Mouse (Mus musculus): ENCODE measurements at regions not wholly inside any gene's neighbourhood (a gene's known extent, or its start where the extent isn't known, plus 50 kb on each side); places are given as distances from the start of the nearest gene placed in this dataset.

DNA sequence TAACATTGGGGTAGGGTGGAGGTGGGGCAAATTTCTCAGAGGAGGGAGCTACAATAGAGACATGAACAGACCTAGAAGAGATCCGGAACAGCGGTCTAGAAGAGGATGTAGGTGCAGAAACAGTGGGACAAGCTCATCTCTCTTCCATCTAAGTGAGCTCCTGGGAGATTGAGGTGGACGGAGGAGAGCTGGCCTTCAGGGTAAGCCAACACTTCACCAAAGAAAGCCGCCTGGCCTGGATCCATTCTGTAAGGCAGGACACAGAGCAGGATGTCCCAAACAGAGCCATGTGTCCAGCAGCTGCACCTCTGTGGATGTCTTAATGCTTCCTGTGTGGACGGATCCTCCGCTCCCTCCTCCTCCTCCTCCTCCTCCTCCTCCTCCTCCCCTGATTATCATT, 173.0 kb downstream of the Rab11fip4 start:
- no peak for DNase-seq (ENCODE audit: low read depth)

DNA sequence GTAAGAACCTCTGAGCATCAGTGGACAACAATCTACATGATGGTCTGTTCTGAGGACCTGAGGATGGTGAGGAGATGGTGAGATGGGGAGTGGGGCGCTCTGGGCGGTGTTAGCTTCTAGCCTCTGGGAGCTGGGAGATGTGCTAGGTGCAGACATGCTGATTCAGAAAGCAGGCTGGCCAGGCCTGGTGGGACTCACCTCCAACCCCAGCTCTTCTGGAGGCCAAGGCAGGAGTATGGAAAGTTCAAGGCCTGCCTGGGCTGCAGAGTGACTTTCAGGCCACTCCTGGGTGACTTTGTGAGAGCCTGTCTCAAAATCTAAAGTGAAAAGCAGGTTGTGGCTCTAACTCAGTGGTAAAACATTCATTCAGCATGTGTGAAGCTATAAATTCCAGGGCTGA, 171.6 kb downstream of the Rab11fip4 start:
- DNase-seq (ENCODE audit: low read depth) = no peak

DNA sequence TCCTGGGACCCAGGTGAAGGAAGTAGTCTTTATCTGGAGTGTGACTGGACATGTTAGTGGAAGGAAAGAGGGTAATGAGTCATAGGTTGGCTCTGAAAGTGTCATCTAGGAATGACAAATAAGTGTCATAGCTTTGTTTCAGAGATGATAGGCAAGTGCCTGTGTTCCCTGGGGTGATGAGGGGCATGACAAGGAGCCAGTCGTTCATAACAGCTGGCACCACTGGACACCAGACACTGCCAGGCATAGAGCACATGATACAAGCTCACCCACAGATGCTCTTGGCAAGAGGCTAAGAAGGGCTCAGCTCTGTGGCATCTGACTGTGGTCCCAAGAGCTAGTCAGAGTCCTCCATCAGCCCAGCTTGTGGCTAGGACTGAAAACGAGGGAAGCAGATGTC, 171.0 kb downstream of the Rab11fip4 start:
- no peak for DNase-seq (ENCODE audit: low read depth)

DNA sequence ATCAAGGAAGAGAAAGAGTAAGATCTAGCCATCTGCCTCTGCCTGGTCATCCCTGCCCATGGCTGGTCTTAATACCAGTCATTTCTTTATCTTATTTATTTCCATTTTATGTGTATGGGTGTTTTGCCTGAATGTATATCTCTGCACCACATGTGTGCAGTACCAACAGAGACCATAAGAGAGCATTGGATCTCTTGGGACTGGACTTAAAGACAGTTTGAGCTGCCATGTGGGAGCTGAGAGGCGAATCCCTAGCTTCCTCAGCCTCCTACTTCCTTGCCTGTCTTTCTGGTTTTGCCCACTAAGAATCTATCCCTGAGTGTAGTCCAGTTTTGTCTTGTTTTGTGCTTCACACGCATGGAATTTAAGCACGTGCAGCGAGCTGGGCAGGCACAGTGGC, 169.5 kb downstream of the Rab11fip4 start:
- DNase-seq (ENCODE audit: low read depth) = no peak

DNA sequence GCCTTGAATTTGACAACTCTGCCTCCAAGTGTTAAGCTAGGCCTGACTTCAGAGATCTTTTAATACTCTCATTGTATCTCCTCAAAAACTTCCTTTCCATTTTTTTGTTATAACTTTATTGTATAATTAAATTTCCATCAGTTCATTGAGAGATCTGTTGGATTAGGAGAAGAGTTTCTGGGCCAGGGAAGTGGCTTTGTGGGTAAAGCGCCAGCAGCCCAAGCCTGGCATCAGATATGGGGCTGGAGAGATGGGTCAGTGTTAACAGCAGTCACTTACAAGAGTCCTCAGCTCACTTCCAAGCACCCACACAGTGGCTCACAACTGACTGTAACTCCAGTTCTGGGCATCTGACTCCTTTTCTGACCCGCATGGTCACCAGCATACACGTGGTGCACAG, 167.3 kb downstream of the Rab11fip4 start:
- DNase-seq (ENCODE audit: low read depth) = no peak

DNA sequence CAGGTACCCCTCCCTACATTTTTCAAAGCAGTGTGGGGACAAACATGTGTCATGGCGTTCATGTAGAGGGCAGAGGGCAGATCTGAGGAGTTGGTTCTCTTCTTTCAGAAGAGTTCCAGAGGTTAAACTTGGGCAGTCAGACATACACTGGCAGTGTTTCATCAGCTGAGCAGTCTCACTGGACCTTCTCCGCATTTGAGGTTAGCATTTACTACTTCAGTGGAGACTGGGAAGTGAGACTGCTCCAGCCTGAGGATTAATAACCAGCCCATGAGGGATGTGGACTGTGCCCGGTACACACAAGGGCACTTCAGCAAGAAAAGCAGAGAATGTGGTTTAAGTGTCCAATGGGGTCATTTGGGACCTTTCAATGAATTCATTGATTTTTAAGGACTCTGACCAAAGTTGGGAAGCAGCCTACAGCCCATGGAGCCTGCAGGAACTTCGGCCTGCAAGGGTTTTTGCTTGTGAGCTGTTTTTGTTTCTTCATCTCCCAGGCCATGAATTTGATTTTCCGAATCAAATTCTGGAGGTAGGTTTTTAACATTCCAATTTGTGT, 166.6 kb downstream of the Rab11fip4 start:
- peak; percentile 60 for DNase-seq (ENCODE audit: low read depth)

DNA sequence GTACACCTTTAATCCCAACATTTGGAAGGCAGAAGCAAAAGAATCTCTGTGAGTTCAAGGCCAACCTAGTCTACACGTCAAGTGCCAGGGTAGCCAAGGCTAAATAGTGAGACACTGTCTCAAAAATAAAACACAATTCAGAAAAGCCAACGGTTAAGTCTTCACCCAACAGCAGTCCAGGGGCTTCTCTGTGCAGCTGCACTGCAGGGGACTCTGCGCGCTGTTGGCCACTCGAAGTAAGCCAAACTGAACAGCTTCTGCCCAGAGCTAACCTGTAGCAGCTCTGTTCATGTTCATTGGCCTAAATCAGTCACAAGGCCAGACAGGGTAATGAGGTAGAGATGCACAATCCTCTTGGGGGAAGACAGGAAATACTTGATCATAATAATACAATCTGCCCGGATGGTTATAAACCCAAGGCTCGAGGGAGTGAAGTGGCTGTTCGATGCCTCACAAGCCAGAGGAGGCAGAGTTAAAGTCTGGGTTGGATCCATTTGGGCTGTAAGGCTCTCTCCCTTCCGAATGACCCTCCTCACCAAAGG, 165.4 kb downstream of the Rab11fip4 start:
- no peak for DNase-seq (ENCODE audit: low read depth)

DNA sequence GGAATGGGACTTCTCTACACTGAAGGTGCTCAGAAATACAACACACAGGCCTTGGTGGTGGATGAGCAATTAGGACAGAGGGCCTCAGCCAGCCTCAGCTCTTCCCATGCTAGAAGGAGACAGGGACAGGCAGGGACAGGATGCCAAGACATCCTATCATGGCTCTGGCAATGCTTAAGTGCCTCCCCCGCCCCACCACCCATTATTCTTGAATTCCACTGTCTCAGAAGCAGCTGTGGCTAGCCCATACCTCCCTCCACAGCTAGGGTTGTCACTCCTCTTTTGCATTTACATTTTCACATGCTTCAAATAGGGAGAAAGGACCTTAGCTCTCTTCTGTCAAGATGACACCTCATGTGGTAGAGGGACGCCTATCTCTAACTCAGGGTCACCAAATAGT, 162.5 kb downstream of the Rab11fip4 start:
- DNase-seq (ENCODE audit: low read depth) = no peak

DNA sequence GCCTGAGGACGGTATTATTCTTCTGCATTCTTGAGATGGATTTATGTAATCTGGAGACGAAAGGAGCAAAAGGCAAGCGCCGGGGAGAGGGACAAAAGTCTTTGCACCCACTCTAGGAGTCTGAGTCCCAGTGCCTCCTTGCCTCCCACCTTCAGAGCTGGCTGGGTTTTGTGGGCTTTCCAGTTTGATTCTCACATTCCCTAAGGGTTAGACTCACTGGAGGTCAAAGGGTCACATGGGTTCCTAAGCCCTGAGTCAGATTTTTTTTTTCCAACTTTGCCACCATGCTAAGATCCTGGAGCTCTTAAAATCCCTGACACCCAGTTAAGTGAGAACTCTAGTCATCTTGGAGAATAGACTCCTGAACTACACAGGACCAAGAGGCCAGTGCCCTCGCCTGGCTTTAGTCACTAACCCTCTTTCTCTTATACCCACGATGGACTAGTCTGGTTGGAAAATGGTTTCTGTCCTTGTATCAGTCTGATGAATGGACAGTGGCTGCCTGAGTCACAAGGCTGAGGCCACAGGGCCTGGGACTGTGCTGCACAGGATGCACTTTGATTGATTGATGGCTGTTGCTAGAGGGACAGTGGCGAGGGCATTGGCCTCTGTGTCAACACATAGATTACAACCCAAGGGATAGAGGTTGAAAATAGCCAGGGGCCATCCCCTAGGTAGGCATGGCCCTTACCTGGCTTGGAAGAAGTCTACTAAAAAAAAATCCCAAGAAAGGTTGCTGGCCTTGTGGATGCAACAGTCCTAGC, 161.9 kb downstream of the Rab11fip4 start:
- no peak for DNase-seq (ENCODE audit: low read depth)

DNA sequence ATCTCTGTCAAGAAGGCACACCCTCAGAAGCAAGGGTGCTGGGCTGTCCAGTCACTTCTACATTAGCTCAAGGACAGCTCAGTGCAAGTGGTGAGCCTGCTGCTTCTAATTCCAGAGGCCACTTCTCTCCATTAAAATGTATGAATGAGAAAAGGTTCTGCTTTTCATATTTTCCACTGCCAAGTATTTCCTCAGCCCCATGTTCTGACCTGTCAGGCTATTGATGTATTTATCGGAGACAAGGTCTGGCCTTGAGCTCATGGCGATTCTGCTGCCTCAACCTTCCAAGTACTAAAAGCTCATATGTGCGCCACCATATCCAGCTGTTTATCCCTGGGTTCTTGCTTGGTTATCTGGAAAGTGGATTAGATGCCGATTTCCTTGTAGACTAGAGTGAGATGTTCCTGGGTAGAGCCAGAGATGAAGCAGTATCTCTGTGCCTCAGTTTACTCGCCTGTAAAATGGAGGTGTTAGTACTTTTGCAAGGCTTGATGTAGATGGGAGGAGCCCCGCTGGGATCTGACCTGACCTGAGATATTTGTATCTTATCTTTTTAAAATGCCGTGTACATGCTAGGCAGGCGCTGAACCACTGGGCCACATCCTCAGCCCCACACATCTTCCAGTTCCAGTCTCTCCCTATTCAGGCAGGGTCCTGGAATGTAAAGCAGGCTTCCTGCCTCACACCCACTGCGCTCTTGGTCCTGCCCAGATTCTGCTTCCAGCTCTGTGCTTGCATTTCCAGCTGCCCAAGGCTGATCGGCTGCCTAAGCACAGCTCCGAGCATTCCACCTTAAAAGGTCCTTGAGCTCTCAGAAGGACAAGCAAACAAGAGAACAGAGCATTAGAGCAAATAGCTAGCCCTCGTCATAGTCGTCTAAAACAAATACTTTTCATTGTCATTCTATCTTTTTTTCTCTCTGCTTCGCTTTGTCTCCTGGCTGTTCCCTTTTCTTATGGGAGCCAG, 161.0 kb downstream of the Rab11fip4 start:
- DNase-seq (ENCODE audit: low read depth) = no peak

DNA sequence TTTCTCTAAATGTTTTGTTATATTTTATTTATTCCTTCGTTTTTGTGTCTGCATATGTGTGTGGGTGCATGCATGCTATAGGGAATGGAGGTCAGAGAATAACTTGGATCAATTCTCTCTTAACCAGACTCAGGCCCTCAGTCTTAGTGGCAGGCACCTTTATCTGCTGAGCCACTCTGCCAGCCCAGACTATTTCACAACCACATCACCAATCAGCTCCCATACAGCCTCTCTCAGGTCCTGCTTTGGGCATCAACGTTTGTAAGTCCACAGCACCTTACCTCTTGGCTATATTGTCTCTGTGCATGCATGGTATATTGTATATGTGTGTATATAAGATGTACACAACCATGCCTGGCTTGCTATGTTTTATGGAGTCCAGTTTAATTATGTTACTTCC, 159.9 kb downstream of the Rab11fip4 start:
- DNase-seq (ENCODE audit: low read depth) = no peak

DNA sequence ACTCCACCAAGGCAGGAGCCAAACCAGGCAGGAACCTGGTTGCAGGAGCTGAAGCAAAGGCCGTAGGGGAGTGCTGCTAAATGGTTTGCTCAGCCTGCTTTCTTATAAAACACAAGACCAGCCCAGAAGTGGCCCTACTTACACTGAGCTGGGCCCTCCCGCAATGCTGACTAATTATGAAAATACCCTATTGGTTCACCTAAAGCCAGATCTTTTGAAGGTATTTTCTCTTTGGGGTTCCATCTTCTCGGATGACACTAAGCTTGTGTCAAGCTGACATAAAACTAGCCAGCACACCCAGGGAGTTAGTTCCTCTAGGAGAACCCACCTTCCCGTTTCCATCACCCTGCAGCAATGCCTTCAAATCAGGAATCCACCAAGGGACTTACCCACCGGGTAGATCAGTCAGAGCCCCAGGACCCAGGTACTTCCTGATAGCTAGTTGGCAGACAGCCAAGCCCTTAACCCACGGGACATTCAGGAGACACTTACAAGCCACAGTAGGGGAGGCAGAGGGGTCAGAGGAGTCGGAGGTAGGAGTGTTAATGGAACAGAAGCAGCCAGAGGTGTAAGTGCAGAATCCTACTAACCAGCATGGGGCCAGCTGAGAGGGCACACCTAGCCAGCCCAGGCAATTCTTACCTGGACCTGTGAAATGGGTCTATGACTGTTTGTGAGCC, 158.9 kb downstream of the Rab11fip4 start:
- no peak for DNase-seq (ENCODE audit: low read depth)

DNA sequence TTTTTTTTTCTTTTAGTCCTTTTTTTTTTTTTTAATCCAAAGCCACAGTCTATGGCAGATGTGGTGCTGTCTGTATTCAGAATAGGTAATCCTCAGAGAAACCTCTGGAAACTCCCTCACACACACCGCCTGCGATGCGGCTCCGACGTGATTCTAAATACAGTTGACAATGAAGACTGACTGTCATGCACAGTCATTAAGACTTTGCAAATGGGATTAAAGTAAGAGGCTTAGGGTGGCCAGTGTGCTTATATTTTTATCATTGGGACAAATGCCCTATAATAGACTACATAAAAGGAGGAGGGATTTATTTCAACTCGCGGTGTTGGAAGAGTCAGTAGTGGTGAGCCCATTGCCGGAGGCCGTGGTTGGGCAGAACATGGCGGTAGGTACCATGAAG, 158.1 kb downstream of the Rab11fip4 start:
- no peak for DNase-seq (ENCODE audit: low read depth)

DNA sequence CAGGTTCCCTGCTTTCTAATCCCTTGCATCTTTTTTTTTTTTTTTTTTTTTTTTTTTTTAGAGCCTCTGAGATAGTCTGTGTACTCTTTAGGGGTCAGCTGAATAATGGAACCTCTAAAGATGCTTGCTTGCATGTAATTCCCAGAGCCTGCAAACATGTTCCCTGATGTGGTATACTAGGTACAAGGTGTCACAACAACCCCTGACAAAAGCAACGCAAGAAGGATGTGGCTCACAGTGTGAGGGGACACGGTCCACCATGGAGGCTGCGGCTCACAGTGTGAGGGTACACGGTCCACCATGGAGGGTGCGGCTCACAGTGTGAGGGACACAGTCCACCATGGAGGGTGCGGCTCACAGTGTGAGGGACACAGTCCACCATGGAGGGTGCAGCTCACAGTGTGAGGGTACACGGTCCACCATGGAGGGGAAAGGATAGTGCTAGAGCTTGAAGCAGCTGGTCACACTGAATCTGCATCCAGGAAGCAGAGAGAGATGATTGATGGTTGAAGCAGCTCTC, 157.7 kb downstream of the Rab11fip4 start:
- DNase-seq (ENCODE audit: low read depth) = no peak

DNA sequence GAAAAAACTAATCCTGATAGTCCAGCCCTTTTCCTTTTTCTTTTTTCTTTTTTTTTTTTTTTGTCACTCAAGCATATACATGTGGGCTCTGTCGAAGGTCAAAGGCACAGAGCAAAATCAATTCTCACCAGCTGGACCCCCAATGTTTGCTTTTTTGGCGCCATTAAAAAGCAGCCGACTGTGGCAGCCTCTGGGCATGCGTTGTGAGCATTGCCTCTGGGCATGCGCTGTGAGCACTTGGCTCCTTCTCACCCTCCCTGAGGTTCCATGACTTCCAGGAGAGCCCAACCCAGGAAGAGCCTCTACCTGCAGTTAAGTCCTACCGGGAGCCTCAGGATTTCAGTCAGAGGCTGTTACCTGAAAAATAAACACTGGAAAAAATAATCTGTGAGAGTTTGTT, 156.8 kb downstream of the Rab11fip4 start:
- DNase-seq (ENCODE audit: low read depth) = no peak

Data from fibroblast of lung, adult 2 months (primary cell).